Mouse (Mus musculus) lung, embryonic 16.5 days (tissue): ENCODE results near the gene Atrnl1. TPM values are rescaled to one million over a fixed set of nuclear protein-coding genes. Genes with fewer than 3 reads are reported as not detected.

Source experiments
- ATAC-seq: fragments of 200-750 bp; cut with Nextera tagmentation; 2 replicates; pipeline ENCODE4 v1.8.0; 2017; ENCODE audit warnings: low read depth, mild to moderate bottlenecking, moderate library complexity
- H3K27ac ChIP-seq: fragments of 300-500 bp; sonication (generic); 2 replicates; pipeline ENCODE4 v1.5.1; 2014; ENCODE audit warnings: mild to moderate bottlenecking, control low read depth, low read length
- H3K27me3 ChIP-seq: fragments of 300-500 bp; sonication (generic); 2 replicates; pipeline ENCODE4 v1.6.1; 2014; ENCODE audit warnings: low read depth, low read length, mixed read lengths; ENCODE audit not compliant: control insufficient read depth, insufficient read depth
- H3K36me3 ChIP-seq: fragments of 300-500 bp; sonication (generic); 2 replicates; pipeline ENCODE4 v1.6.1; 2014; ENCODE audit warnings: low read length; ENCODE audit not compliant: control insufficient read depth, insufficient read depth
- H3K4me1 ChIP-seq: fragments of 300-500 bp; sonication (generic); replicated peaks from 2 replicates; pipeline ENCODE4 v1.6.1; 2014; ENCODE audit warnings: low read length, mixed read lengths; ENCODE audit not compliant: control insufficient read depth, insufficient read depth
- H3K4me2 ChIP-seq: fragments of 300-500 bp; sonication (generic); 2 replicates; pipeline ENCODE4 v1.6.1; 2014; ENCODE audit warnings: low read depth, low read length, control low read depth
- H3K4me3 ChIP-seq: fragments of 300-500 bp; sonication (generic); 2 replicates; pipeline ENCODE4 v1.5.1; 2014; ENCODE audit warnings: mild to moderate bottlenecking, low read length, control low read depth
- H3K9ac ChIP-seq: fragments of 300-500 bp; sonication (generic); 2 replicates; pipeline ENCODE4 v1.6.1; 2014; ENCODE audit warnings: low read length, control low read depth
- H3K9me3 ChIP-seq: fragments of 300-500 bp; sonication (generic); 2 replicates; pipeline ENCODE4 v1.6.1; 2016; ENCODE audit warnings: low read length; ENCODE audit not compliant: control insufficient read depth
- WGBS: fragments of 180-500 bp; shearing (Covaris S2); extraction: QIAGEN DNeasy Blood & Tissue Kit; methylation state at CpG from one replicate; pipeline ENCODE4 v1.1.7; 2014; 5-methylcytosine and 5-hydroxymethylcytosine counted together
- polyA plus RNA-seq: library from polyadenylated mRNA; unstranded; fragments of >200 nt; fragmentation: Nextera tagmentation; extraction: Ambion mirVana; gene quantifications from 2 replicates; pipeline ENCODE4 v1.2.1, GENCODE M21; 2015

Gene Atrnl1
- polyA plus RNA-seq, 1 experiment from 2014 or later, result 5.0 TPM

- Histone ChIP-seq H3K4me2 (no peak overlapping the region), H3K9me3 (no peaks in the 10 kb centered on the region), H3K27ac (no peak overlapping the region), H3K27me3 (no peaks in the 10 kb centered on the region), H3K36me3 (no peaks in the 10 kb centered on the region), H3K9ac (no peak overlapping the region), H3K4me3 (no peak overlapping the region), H3K4me1 (peaks cover 7% of the 10 kb centered on the region)
- no peak for ATAC-seq
- 34% methylated on average over 2 of the region's 2 CpGs for WGBS
Observed at GRCm38 (mm10) chr19:57767051-57767450, 156.2 kb downstream of the Atrnl1 start.

DNA sequence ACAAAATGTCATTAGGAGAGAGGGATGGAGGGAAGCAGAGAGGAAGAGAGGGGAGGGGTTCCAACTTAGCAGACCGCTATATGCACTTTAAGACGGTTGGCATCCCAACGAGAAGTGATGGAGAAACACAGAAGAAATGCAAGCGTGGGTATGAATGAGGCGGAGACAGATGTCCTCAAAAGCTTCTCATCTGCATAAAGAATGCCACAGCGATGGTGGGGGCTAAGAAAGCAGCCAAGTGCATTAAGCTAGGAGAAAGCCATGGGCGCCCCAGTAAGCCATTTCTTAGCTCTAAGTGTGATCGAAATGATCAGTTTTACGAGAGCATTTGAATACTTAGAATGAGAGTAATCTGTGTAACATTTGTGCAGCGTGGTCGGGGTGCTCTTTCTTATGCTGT is 157.8 kb downstream of the Atrnl1 start:
- H3K4me3 ChIP-seq, result no peak overlapping the region
- no peak overlapping the region for H3K27ac ChIP-seq
- no peaks in the 10 kb centered on the region for H3K9me3 ChIP-seq
- 85% methylated on average over 11 of the region's 11 CpGs for WGBS
- no peaks in the 10 kb centered on the region for H3K36me3 ChIP-seq
- ATAC-seq, result no peak
- no peak overlapping the region for H3K9ac ChIP-seq
- H3K4me1 ChIP-seq, result no peaks in the 10 kb centered on the region
- no peak overlapping the region for H3K4me2 ChIP-seq
- H3K27me3 ChIP-seq, result no peaks in the 10 kb centered on the region

GRCm38 (mm10) chr19:57782366-57783089 is 171.7 kb downstream of the Atrnl1 start:
- no peak overlapping the region for H3K4me3 ChIP-seq
- no peak overlapping the region for H3K27ac ChIP-seq
- WGBS, result 74% methylated on average over 3 of the region's 3 CpGs
- no peak for ATAC-seq
- no peaks in the 10 kb centered on the region for H3K4me1 ChIP-seq
- H3K27me3 ChIP-seq, result no peaks in the 10 kb centered on the region
- no peaks in the 10 kb centered on the region for H3K9me3 ChIP-seq
- H3K9ac ChIP-seq, result no peak overlapping the region
- no peak overlapping the region for H3K4me2 ChIP-seq
- H3K36me3 ChIP-seq, result no peaks in the 10 kb centered on the region

DNA sequence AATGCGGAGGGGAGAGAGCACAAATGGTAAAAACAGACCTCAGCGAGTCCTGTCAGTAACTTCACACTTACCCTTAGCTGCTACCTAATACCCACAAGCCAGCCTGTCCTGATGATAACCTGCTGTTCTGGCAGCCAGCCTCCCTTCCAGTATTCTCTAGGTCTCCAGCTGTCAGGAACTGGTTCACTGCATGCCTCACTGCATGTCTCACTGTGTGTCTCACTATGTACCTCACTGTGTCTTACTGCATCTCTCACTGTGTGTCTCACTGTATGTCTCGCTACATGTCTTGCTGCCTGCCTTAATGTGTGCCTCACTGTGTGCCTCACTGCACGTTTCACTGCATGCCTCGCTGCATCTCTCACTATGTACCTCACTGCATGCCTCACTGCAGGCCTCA is 175.9 kb downstream of the Atrnl1 start:
- H3K4me2 ChIP-seq, result no peak overlapping the region
- no peak overlapping the region for H3K9ac ChIP-seq
- ATAC-seq, result no peak
- no peaks in the 10 kb centered on the region for H3K27me3 ChIP-seq
- H3K4me1 ChIP-seq, result no peaks in the 10 kb centered on the region
- 75% methylated on average over 5 of the region's 5 CpGs for WGBS
- H3K36me3 ChIP-seq, result no peaks in the 10 kb centered on the region
- no peaks in the 10 kb centered on the region for H3K9me3 ChIP-seq
- no peak overlapping the region for H3K4me3 ChIP-seq
- no peak overlapping the region for H3K27ac ChIP-seq

GRCm38 (mm10) chr19:57802207-57802606 is 191.4 kb downstream of the Atrnl1 start:
- H3K27ac ChIP-seq, result peak overlapping the region; percentile 71; the same call in 1 of the 2 replicates
- H3K4me2 ChIP-seq, result no peak overlapping the region
- H3K36me3 ChIP-seq, result no peaks in the 10 kb centered on the region
- ATAC-seq, result peak; percentile 74
- no peak overlapping the region for H3K4me3 ChIP-seq
- WGBS, result 46% methylated on average over 9 of the region's 9 CpGs
- H3K27me3 ChIP-seq, result no peaks in the 10 kb centered on the region
- no peaks in the 10 kb centered on the region for H3K9me3 ChIP-seq
- peaks cover 17% of the 10 kb centered on the region for H3K4me1 ChIP-seq
- no peak overlapping the region for H3K9ac ChIP-seq

DNA sequence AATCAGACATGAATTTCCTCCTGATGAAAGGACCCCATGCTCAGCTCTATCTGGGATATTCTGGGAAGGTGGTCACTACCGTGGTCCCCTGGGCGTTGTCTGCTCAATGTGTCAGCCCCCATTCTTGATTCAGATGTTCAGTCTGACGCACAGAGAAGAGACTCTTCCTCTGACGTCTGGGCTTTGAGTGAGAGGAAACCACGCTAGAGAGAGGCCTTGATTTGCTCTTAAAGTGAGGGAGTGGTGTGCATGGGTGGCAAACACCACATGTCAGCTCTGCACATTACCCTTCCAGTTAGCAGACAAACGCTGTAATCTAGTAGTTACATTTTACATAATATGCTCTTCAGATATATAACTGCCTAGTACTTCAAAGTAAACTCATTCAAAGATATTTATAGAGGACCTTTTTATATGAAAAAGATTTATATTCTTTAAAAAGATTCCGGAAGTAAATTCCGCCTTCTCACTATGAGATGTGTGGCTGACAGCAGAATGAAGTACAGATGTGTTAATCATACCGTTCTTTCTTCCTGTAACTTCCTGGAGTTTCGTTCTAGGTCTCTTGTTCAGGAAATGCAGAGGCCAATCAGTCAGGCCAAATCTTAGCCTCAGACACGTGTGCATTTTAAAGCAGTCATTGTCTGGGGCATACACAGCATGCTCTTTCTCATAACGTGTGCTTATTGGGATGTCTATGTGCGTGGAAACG is 192.1 kb downstream of the Atrnl1 start:
- 38% methylated on average over 14 of the region's 14 CpGs for WGBS
- peak overlapping the region; percentile 71 for H3K27ac ChIP-seq
- H3K4me2 ChIP-seq, result no peak overlapping the region
- H3K9me3 ChIP-seq, result no peaks in the 10 kb centered on the region
- H3K4me1 ChIP-seq, result peaks cover 17% of the 10 kb centered on the region
- H3K36me3 ChIP-seq, result no peaks in the 10 kb centered on the region
- ATAC-seq, result peak; percentile 66; the same call in 1 of the 2 replicates
- H3K4me3 ChIP-seq, result no peak overlapping the region
- no peaks in the 10 kb centered on the region for H3K27me3 ChIP-seq
- H3K9ac ChIP-seq, result no peak overlapping the region

DNA sequence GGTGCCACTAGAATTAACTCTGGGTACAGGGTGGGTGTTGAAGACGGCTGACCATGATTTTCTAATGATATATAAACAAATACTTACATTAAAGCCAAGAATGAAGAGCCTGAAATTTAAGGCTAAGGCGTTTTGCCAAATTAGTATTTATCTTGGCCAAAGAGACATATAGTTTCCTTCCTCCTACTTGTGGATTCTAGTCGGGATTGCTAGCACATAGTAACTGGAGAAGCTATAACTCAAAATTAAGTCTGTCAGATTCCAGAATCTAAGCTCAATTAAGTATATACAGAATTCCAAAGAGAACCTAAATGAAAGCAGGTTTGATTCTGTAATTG is 192.6 kb downstream of the Atrnl1 start:
- WGBS, result 21% methylated on average over 3 of the region's 3 CpGs
- ATAC-seq, result peak; percentile 28; the same call in 1 of the 2 replicates
- Histone ChIP-seq H3K9ac (no peak overlapping the region), H3K27ac (peak overlapping the region; percentile 61), H3K4me3 (no peak overlapping the region), H3K9me3 (no peaks in the 10 kb centered on the region), H3K36me3 (no peaks in the 10 kb centered on the region), H3K4me1 (peaks cover 17% of the 10 kb centered on the region), H3K27me3 (no peaks in the 10 kb centered on the region), H3K4me2 (no peak overlapping the region)

DNA sequence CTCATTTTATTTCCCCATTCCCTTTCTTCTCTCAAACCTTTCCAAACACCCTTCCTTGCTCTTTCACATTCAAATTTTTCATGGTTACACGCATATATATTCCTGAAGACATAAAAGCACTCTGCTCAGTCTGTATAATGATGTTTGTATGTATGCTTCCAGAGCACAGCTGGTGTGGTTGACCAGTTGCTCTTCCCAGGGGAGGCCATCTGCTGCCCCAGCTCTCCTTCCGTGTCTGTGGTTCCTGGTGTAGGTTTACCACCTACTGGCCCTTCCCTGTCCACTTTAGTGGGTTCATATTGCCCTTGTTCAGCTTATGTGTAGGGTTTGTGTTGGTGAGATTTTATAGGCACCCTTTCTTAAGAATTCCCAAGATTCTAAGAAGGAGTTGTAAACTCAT is 197.5 kb downstream of the Atrnl1 start:
- H3K9me3 ChIP-seq, result no peaks in the 10 kb centered on the region
- 82% methylated on average over 2 of the region's 2 CpGs for WGBS
- H3K27me3 ChIP-seq, result no peaks in the 10 kb centered on the region

DNA sequence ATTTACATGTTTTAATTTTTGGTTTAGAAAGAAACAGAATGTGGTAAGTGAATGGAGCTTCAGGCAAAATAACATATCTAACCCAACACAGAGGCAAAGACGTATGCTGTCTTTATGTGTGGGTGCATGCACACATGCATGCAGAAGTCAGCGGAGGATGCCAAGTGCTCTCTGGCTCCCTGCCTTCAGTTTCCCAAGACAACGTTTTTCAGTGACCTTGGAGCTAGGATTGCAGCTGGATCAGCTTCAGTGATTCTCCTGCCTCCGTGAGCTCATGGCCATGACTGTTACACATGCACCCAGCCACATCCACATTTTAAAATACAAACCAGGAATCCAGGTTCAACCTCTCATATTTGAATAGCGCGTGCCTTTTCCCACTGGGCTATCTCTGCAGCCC is 203.5 kb downstream of the Atrnl1 start:
- no peaks in the 10 kb centered on the region for H3K36me3 ChIP-seq

More for the DNA sequence above, 197.5 kb downstream of the Atrnl1 start:
- H3K27ac ChIP-seq, result no peak overlapping the region
- no peak overlapping the region for H3K4me3 ChIP-seq
- peaks cover 4% of the 10 kb centered on the region for H3K4me1 ChIP-seq
- no peak overlapping the region for H3K9ac ChIP-seq
- ATAC-seq, result no peak
- H3K4me2 ChIP-seq, result no peak overlapping the region
- H3K36me3 ChIP-seq, result no peaks in the 10 kb centered on the region

More for the DNA sequence above, 203.5 kb downstream of the Atrnl1 start:
- no peak overlapping the region for H3K9ac ChIP-seq
- H3K27ac ChIP-seq, result no peak overlapping the region
- H3K27me3 ChIP-seq, result no peaks in the 10 kb centered on the region
- H3K4me2 ChIP-seq, result no peak overlapping the region
- H3K4me3 ChIP-seq, result no peak overlapping the region
- ATAC-seq, result no peak
- no peaks in the 10 kb centered on the region for H3K9me3 ChIP-seq
- 77% methylated on average over 6 of the region's 6 CpGs for WGBS
- H3K4me1 ChIP-seq, result no peaks in the 10 kb centered on the region; the same call in 1 of the 2 replicates
